Mouse (Mus musculus): ENCODE results near the gene Fstl4.

GRCm38 (mm10) chr11:52970396-52970795 lies 206.0 kb downstream of the Fstl4 start:
- TF ChIP-seq CTCF (IDR thresholded peaks at IDR 0.05; ENCODE audit: low read depth), result no peak
- no peak for TF ChIP-seq EP300 (IDR thresholded peaks at IDR 0.05; ENCODE audit: low read depth)

Measured in liver, embryonic 14.5 days (tissue).